Mouse (Mus musculus) brain, embryonic 14.5 days (tissue): ENCODE measurements at regions not wholly inside any gene's neighbourhood (a gene's known extent, or its start where the extent isn't known, plus 50 kb on each side); places are given as distances from the start of the nearest gene placed in this dataset.

ENCODE experiments used
- CTCF ChIP-seq: fragments of 200-500 bp; IDR thresholded peaks from 2 replicates; pipeline ENCODE4 v1.5.1; 2012; ENCODE audit warnings: inconsistent platforms, mild to moderate bottlenecking, moderate library complexity, borderline replicate concordance; ENCODE audit not compliant: insufficient read depth, insufficient read length; ENCODE audit errors: extremely low read depth
- POLR2A ChIP-seq: fragments of 200-500 bp; IDR thresholded peaks from 2 replicates; pipeline ENCODE4 v1.6.1; 2012; ENCODE audit warnings: mild to moderate bottlenecking, inconsistent platforms, borderline replicate concordance; ENCODE audit not compliant: poor library complexity, insufficient read depth, insufficient read length, severe bottlenecking; ENCODE audit errors: extremely low read depth

- TF ChIP-seq CTCF (no peak), POLR2A (no peak)
These were observed 324.2 kb downstream of the Sox2 start for GRCm38 (mm10) chr3:34974371-34974770.
